Comparison of ENCODE assay signal across 27 mouse cellular contexts in genomic region chr5:6298571-6298970, GRCm38 (mm10).
"Had no signal": no experiment of that assay in that cellular context is flagged by ENCODE, and none has a peak within 500 bp of the region (broad histone marks: within the 10 kb centered on the region; RNA-seq: fewer than 3 reads in every experiment).

No protein-coding gene starts in this region.

- H3K9ac ChIP-seq: heart, embryonic 13.5 days; heart, embryonic 15.5 days; hindbrain, embryonic 13.5 days; hindbrain, embryonic 15.5 days; kidney, embryonic 15.5 days; limb, embryonic 13.5 days; limb, embryonic 15.5 days; liver, embryonic 12.5 days; liver, embryonic 14.5 days had no signal

- H3K4me3 ChIP-seq: heart, adult 2 months; heart, embryonic 13.5 days; heart, embryonic 15.5 days; hindbrain, embryonic 13.5 days; hindbrain, embryonic 15.5 days; kidney, embryonic 15.5 days; limb, embryonic 13.5 days; limb, embryonic 15.5 days; liver, embryonic 12.5 days had no signal

- H3K27me3 ChIP-seq: heart, embryonic 13.5 days; heart, embryonic 15.5 days; hindbrain, embryonic 13.5 days; hindbrain, embryonic 15.5 days; kidney, embryonic 15.5 days; limb, embryonic 13.5 days; limb, embryonic 15.5 days; liver, embryonic 12.5 days had no signal

- ATAC-seq: hindbrain, postnatal 0 days; intestine, embryonic 16.5 days; liver, embryonic 12.5 days had no signal

- H3K4me2 ChIP-seq: heart, embryonic 11.5 days; heart, embryonic 13.5 days; heart, embryonic 15.5 days; hindbrain, embryonic 13.5 days; hindbrain, embryonic 15.5 days; kidney, embryonic 15.5 days; limb, embryonic 13.5 days; limb, embryonic 15.5 days; liver, embryonic 12.5 days had no signal

- DNase-seq: gastrocnemius, postnatal 14 days; gastrocnemius, postnatal 36 days; heart, adult 11 months; heart, adult 2 months; heart, postnatal 14 days; heart, postnatal 36 days; kidney, adult 11 months; kidney, adult 2 months; kidney, adult 9 months; kidney, postnatal 14 days; kidney, postnatal 36 days; layer of hippocampus, adult 9-11 months; layer of hippocampus, postnatal 36 days; left cerebral cortex, postnatal 4 days had no signal

- H3K27ac ChIP-seq: heart, adult 2 months; heart, embryonic 13.5 days; heart, embryonic 15.5 days; hindbrain, embryonic 13.5 days; hindbrain, embryonic 15.5 days; hindbrain, postnatal 0 days; kidney, embryonic 15.5 days; kidney, postnatal 0 days; limb, embryonic 13.5 days; limb, embryonic 15.5 days; liver, embryonic 12.5 days; liver, embryonic 14.5 days had no signal

- H3K9me3 ChIP-seq: heart, embryonic 13.5 days; heart, embryonic 15.5 days; hindbrain, embryonic 13.5 days; hindbrain, embryonic 15.5 days; kidney, embryonic 15.5 days; limb, embryonic 13.5 days; limb, embryonic 15.5 days; liver, embryonic 12.5 days had no signal

- H3K36me3 ChIP-seq: heart, embryonic 13.5 days; heart, embryonic 15.5 days; hindbrain, embryonic 13.5 days; hindbrain, embryonic 15.5 days; kidney, embryonic 15.5 days; limb, embryonic 13.5 days; limb, embryonic 15.5 days; liver, embryonic 12.5 days had no signal

- H3K4me1 ChIP-seq: heart, embryonic 13.5 days; heart, embryonic 15.5 days; hindbrain, embryonic 13.5 days; hindbrain, embryonic 15.5 days; kidney, embryonic 15.5 days; limb, embryonic 13.5 days; limb, embryonic 15.5 days; liver, embryonic 12.5 days had no signal
